9 mouse cellular contexts compared by ENCODE assay signal in the genomic region with DNA sequence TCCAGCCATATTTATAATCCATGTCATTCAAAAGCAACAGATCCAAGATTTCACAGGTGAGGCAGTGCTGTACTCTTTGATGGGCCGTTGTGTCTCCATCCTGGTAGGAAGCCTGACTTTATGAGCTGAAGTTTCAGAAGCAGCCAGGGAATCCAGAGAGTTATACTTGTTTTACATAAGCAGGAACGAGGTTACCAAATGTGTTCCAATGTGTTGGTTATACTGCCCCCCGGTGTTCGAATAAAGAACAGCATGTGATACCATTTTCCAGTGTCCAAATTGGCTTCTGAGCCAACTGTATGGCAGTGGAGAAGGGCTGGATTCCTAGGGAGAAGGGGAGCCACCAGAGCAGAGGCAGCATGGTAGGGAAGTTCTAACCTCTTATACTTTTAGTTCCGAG. TPM values are rescaled to one million over a fixed set of nuclear protein-coding genes. Genes with fewer than 3 reads are reported as not detected.
A peak's percentile ranks its signal among the peaks of the same experiment; 100 is the strongest.
DNase-seq lines count a peak whose midpoint lies in the region; ATAC-seq and TF ChIP-seq lines count a peak whose summit lies in the region.
"Had no signal": no experiment of that assay in that cellular context is flagged by ENCODE, and none has a peak within 500 bp of the region (broad histone marks: within the 10 kb centered on the region; RNA-seq: fewer than 3 reads in every experiment).

No protein-coding gene starts in this region.

- no peaks in the 10 kb centered on the region for H3K36me3 ChIP-seq in intestine, embryonic 14.5 days (ENCODE audit: control insufficient read depth, insufficient read depth, low read length)
- no peaks in the 10 kb centered on the region for H3K36me3 ChIP-seq in intestine, embryonic 15.5 days
- H3K36me3 ChIP-seq in spleen, adult 2 months (ENCODE audit: control insufficient read depth, insufficient read depth, low read length) = no peaks in the 10 kb centered on the region

- no peaks in the 10 kb centered on the region for H3K4me1 ChIP-seq in intestine, embryonic 14.5 days (replicated peaks; ENCODE audit: control insufficient read depth, insufficient read depth, low read length)
- no peaks in the 10 kb centered on the region for H3K4me1 ChIP-seq in intestine, embryonic 15.5 days (replicated peaks)
- no peaks in the 10 kb centered on the region for H3K4me1 ChIP-seq in spleen, adult 2 months (ENCODE audit: control insufficient read depth, insufficient read depth, insufficient read length)

- ATAC-seq in intestine, embryonic 14.5 days (replicated peaks; ENCODE audit: low FRiP score, low TSS enrichment, low read depth) = no peak
- no peak for ATAC-seq in intestine, embryonic 15.5 days
- ATAC-seq in common myeloid progenitor, adult 5-6 weeks (replicated peaks; ENCODE audit: low read depth, poor library complexity, severe bottlenecking) = peak; percentile 84
- ATAC-seq in granulocyte monocyte progenitor cell, adult 5-6 weeks (replicated peaks; ENCODE audit: poor library complexity, severe bottlenecking) = peak; percentile 75
- peak; percentile 80 for ATAC-seq in megakaryocyte progenitor cell, adult 5-6 weeks (replicated peaks; ENCODE audit: poor library complexity)

- H3K4me2 ChIP-seq in intestine, embryonic 14.5 days (ENCODE audit: low read length) = no peak overlapping the region
- H3K4me2 ChIP-seq in intestine, embryonic 15.5 days (replicated peaks) = no peak overlapping the region

- TF ChIP-seq POLR2A in spleen, adult 2 months (IDR thresholded peaks at IDR 0.05; ENCODE audit: low read depth, low read length) = no peak

- TF ChIP-seq CTCF in spleen, adult 2 months (IDR thresholded peaks at IDR 0.05; ENCODE audit: extremely low read depth, insufficient read depth, insufficient read length, insufficient replicate concordance) = peak; percentile 32; the same call in 1 of the 2 replicates

- H3K9ac ChIP-seq in intestine, embryonic 14.5 days (ENCODE audit: low read length) = no peak overlapping the region
- no peak overlapping the region for H3K9ac ChIP-seq in intestine, embryonic 15.5 days

- no peaks in the 10 kb centered on the region for H3K9me3 ChIP-seq in intestine, embryonic 14.5 days (ENCODE audit: control insufficient read depth, low read length)
- no peaks in the 10 kb centered on the region for H3K9me3 ChIP-seq in intestine, embryonic 15.5 days
- H3K9me3 ChIP-seq: megakaryocyte, embryonic 14.5 days had no signal

- H3K27me3 ChIP-seq in intestine, embryonic 14.5 days (replicated peaks; ENCODE audit: control insufficient read depth, insufficient read depth, low read length) = no peaks in the 10 kb centered on the region
- H3K27me3 ChIP-seq in intestine, embryonic 15.5 days (replicated peaks) = no peaks in the 10 kb centered on the region
- no peaks in the 10 kb centered on the region for H3K27me3 ChIP-seq in spleen, adult 2 months (ENCODE audit: control insufficient read depth, insufficient read depth, low read length)

- H3K27ac ChIP-seq in intestine, embryonic 14.5 days (ENCODE audit: low read depth) = no peak overlapping the region
- H3K27ac ChIP-seq in intestine, embryonic 15.5 days = no peak overlapping the region
- no peak overlapping the region for H3K27ac ChIP-seq in spleen, adult 2 months (ENCODE audit: insufficient read depth, low read length)

- H3K4me3 ChIP-seq in intestine, embryonic 14.5 days (ENCODE audit: low read depth, low read length) = no peak overlapping the region
- no peak overlapping the region for H3K4me3 ChIP-seq in intestine, embryonic 15.5 days (replicated peaks)
- no peak overlapping the region for H3K4me3 ChIP-seq in spleen, adult 2 months (ENCODE audit: extremely low read depth, insufficient read depth, insufficient read length)
- H3K4me3 ChIP-seq: megakaryocyte, embryonic 14.5 days had no signal

- 17% methylated on average over 5 of the region's 5 CpGs for WGBS in intestine, embryonic 14.5 days
- WGBS in intestine, embryonic 15.5 days = 12% methylated on average over 5 of the region's 5 CpGs
- WGBS in spleen, adult 2 months = 17% methylated on average over 5 of the region's 5 CpGs

- DNase-seq in intestine, embryonic 14.5 days (ENCODE audit: low spot score) = peak; percentile 94
- DNase-seq in adrenal gland, adult (ENCODE audit: inconsistent age in 2 of 2, low spot score in 1 of 2) = peak; percentile 53 to 90
- DNase-seq in layer of hippocampus, postnatal 25 days (ENCODE audit: extremely low spot score in 1 of 2, low spot score in 1 of 2) = peak; percentile 38 to 81
- peak; percentile 39 to 41 for DNase-seq in spleen, adult 2 months (ENCODE audit: low read depth in 1 of 2, low spot score in 2 of 2)

RNA-seq across cellular contexts. Expression of gene Znrf3, which starts 29.5 kb away (rescaled TPM):
- polyA plus RNA-seq in intestine, embryonic 14.5 days (2014; fragmentation: Nextera tagmentation; extraction: Ambion mirVana) = 12.0 and 12.8 TPM in 2 replicates
- polyA plus RNA-seq in intestine, embryonic 15.5 days (2015; fragmentation: Nextera tagmentation; extraction: Ambion mirVana) = 9.0 and 9.6 TPM in 2 replicates
- total RNA-seq in common myeloid progenitor, adult 5-6 weeks (2017) = 6.2 TPM in 2 replicates
- total RNA-seq in granulocyte monocyte progenitor cell, adult 5-6 weeks (2014; fragmentation: Nextera tagmentation) = 6.4 and 8.6 TPM in 2 replicates
- total RNA-seq in granulocyte monocyte progenitor cell, adult 5-6 weeks (2017) = 2.2 TPM in 2 replicates
- total RNA-seq in layer of hippocampus, postnatal 25 days (2021) = 10 to 100 TPM; 18.6 to 23.2 TPM
- 4.7 and 9.3 TPM in 2 replicates for total RNA-seq in megakaryocyte progenitor cell, adult 5-6 weeks (2015)
- total RNA-seq in megakaryocyte progenitor cell, adult 5-6 weeks (2017) = 2.1 and 2.7 TPM in 2 replicates
- 4.3 and 4.6 TPM in 2 replicates for polyA plus RNA-seq in spleen, adult 2 months (2012; rRNA removed)

RNA-seq across cellular contexts. Expression of gene Xbp1, which starts 46.3 kb away (rescaled TPM):
- 168 and 202 TPM in 2 replicates for polyA plus RNA-seq in intestine, embryonic 14.5 days (2014; fragmentation: Nextera tagmentation; extraction: Ambion mirVana)
- 237 and 255 TPM in 2 replicates for polyA plus RNA-seq in intestine, embryonic 15.5 days (2015; fragmentation: Nextera tagmentation; extraction: Ambion mirVana)
- total RNA-seq in common myeloid progenitor, adult 5-6 weeks (2017) = 58.4 and 72.0 TPM in 2 replicates
- total RNA-seq in granulocyte monocyte progenitor cell, adult 5-6 weeks (2014; fragmentation: Nextera tagmentation) = 197 TPM in 2 replicates
- total RNA-seq in granulocyte monocyte progenitor cell, adult 5-6 weeks (2017) = 194 and 200 TPM in 2 replicates
- 10 to 100 TPM; 67.6 to 97.3 TPM for total RNA-seq in layer of hippocampus, postnatal 25 days (2021)
- total RNA-seq in megakaryocyte progenitor cell, adult 5-6 weeks (2015) = 215 and 235 TPM in 2 replicates
- total RNA-seq in megakaryocyte progenitor cell, adult 5-6 weeks (2017) = 165 and 167 TPM in 2 replicates
- 63.7 and 75.6 TPM in 2 replicates for polyA plus RNA-seq in spleen, adult 2 months (2012; rRNA removed)

Comparison
In these comparisons a context has a peak if more than half of its experiments do, and no peak if none do; other contexts are left out.
1. ATAC-seq: peak in common myeloid progenitor, adult 5-6 weeks (single experiment), granulocyte monocyte progenitor cell, adult 5-6 weeks (single experiment) and megakaryocyte progenitor cell, adult 5-6 weeks (single experiment); none in intestine, embryonic 14.5 days (single experiment) and intestine, embryonic 15.5 days (single experiment).
2. DNase-seq: peak in every context shown above with its lines; median percentile 94 in intestine, embryonic 14.5 days; 72 in adrenal gland, adult; 60 in layer of hippocampus, postnatal 25 days; 40 in spleen, adult 2 months.